9 mouse cellular contexts compared by ENCODE assay signal in the genomic region with DNA sequence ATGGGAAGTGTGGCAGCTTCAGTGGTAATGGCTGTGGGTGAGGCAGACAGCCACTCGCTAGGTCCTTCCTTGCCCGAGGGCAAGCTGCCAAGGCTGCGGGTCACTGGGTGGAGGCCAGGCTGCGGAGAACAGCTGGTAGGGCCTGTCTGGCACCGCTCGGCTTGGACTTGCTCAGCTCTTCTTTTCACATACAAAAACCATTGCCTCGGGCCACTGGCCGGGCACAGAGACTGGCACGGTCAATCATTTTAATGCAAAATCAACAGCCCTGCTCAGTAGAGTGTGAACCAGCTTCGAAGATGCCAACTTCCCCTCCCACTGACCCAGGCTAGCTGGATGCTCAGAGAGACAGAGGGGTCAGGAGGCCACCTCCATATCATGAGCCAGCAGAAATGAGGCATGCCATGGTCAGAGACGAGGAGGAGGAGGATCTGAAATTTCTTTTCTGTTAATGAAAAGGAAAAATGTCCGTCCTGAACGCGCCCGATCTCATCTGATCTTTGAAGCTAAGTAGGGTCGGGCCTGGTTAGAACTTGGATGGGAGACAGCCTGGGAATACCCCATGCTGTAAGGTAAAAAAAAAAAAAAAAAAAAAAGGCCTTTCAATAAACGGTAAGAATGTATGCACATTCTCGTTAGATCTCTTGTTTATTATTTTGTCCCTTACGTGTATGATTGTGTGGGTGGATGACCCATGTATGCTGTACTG. TPM values are rescaled to one million over a fixed set of nuclear protein-coding genes. Genes with fewer than 3 reads are reported as not detected.
DNase-seq lines count a peak whose midpoint lies in the region; ATAC-seq and TF ChIP-seq lines count a peak whose summit lies in the region.
"Had no signal": no experiment of that assay in that cellular context is flagged by ENCODE, and none has a peak within 500 bp of the region (broad histone marks: within the 10 kb centered on the region; RNA-seq: fewer than 3 reads in every experiment).

No protein-coding gene starts in this region.

- intact Hi-C loops in gastrocnemius, adult 2 months (cut with DNase I), result no loop called here
- intact Hi-C loops in left cerebral cortex, postnatal 36 days (cut with DNase I), result no loop called here

- no peak overlapping the region for H3K4me3 ChIP-seq in embryonic facial prominence, embryonic 12.5 days
- H3K4me3 ChIP-seq in embryonic facial prominence, embryonic 10.5 days, result no peak overlapping the region
- peak overlapping the region; percentile 28; the same call in 1 of the 2 replicates for H3K4me3 ChIP-seq in gastrocnemius, adult 2 months
- H3K4me3 ChIP-seq: limb, embryonic 13.5 days had no signal

- DNase-seq in embryonic facial prominence, embryonic 10.5 days (ENCODE audit: low spot score), result no peak
- DNase-seq in cerebellum, adult 11 months, result peak; percentile 33
- peak; percentile 84 for DNase-seq in gastrocnemius, adult 2 months
- peak; percentile 96 to 97 for DNase-seq in kidney, adult 8-10 months
- peak; percentile 14 to 18 for DNase-seq in left cerebral cortex, postnatal 36 days (ENCODE audit: low spot score in 2 of 2)
- peak; percentile 7 to 32 for DNase-seq in right cerebral cortex, adult 2 months (ENCODE audit: low spot score in 2 of 2)
- DNase-seq in spleen, adult 12 weeks (ENCODE audit: low spot score), result no peak

- H3K27me3 ChIP-seq in embryonic facial prominence, embryonic 12.5 days, result no peaks in the 10 kb centered on the region
- no peaks in the 10 kb centered on the region for H3K27me3 ChIP-seq in embryonic facial prominence, embryonic 10.5 days (replicated peaks; ENCODE audit: low read depth, poor library complexity, severe bottlenecking)
- H3K27me3 ChIP-seq: limb, embryonic 13.5 days had no signal

- H3K4me1 ChIP-seq in embryonic facial prominence, embryonic 12.5 days, result no peaks in the 10 kb centered on the region
- H3K4me1 ChIP-seq in embryonic facial prominence, embryonic 10.5 days, result no peaks in the 10 kb centered on the region
- H3K4me1 ChIP-seq: limb, embryonic 13.5 days had no signal

- no peak overlapping the region for H3K9ac ChIP-seq in embryonic facial prominence, embryonic 12.5 days
- H3K9ac ChIP-seq: limb, embryonic 13.5 days had no signal

- 79% methylated on average over 19 of the region's 19 CpGs for WGBS in embryonic facial prominence, embryonic 12.5 days
- WGBS in embryonic facial prominence, embryonic 10.5 days, result 87% methylated on average over 19 of the region's 19 CpGs

- no peaks in the 10 kb centered on the region for H3K36me3 ChIP-seq in embryonic facial prominence, embryonic 12.5 days
- H3K36me3 ChIP-seq in embryonic facial prominence, embryonic 10.5 days (replicated peaks), result no peaks in the 10 kb centered on the region
- H3K36me3 ChIP-seq: limb, embryonic 13.5 days had no signal

- 0 out of 2 replicates have a peak, but pooled peaks have one; percentile 22 for ATAC-seq in embryonic facial prominence, embryonic 12.5 days (ENCODE audit: insufficient number of reproducible peaks, insufficient read depth, low FRiP score, low TSS enrichment)

- H3K4me2 ChIP-seq in embryonic facial prominence, embryonic 12.5 days (replicated peaks), result no peak overlapping the region
- H3K4me2 ChIP-seq: limb, embryonic 13.5 days had no signal

- H3K27ac ChIP-seq in embryonic facial prominence, embryonic 12.5 days, result no peak overlapping the region
- H3K27ac ChIP-seq in embryonic facial prominence, embryonic 10.5 days (replicated peaks), result no peak overlapping the region
- H3K27ac ChIP-seq in gastrocnemius, adult 2 months, result peak overlapping the region; percentile 31; the same call in 1 of the 2 replicates
- H3K27ac ChIP-seq: limb, embryonic 13.5 days had no signal

- no peaks in the 10 kb centered on the region for H3K9me3 ChIP-seq in embryonic facial prominence, embryonic 12.5 days
- no peaks in the 10 kb centered on the region for H3K9me3 ChIP-seq in embryonic facial prominence, embryonic 10.5 days
- H3K9me3 ChIP-seq: limb, embryonic 13.5 days had no signal

- TF ChIP-seq CTCF in gastrocnemius, adult 2 months (IDR thresholded peaks at IDR 0.05), result no peak

RNA-seq across cellular contexts. Expression of a gene that starts 48.0 kb away (rescaled TPM):
- 0.12 and 0.14 TPM in 2 replicates for polyA plus RNA-seq in embryonic facial prominence, embryonic 12.5 days (2016; fragmentation: Nextera tagmentation; extraction: Ambion mirVana)
- 0.08 and 0.12 TPM in 2 replicates for polyA plus RNA-seq in embryonic facial prominence, embryonic 10.5 days (2016; fragmentation: Nextera tagmentation; extraction: Ambion mirVana)
- total RNA-seq in gastrocnemius, adult 2 months (2021), result 1 to 10 TPM in 1 of 2 experiments, under 1 TPM in 1; 0.67 to 1.2 TPM
- 1 to 10 TPM in 1 of 2 experiments, under 1 TPM in 1; 0.69 to 1.1 TPM for total RNA-seq in left cerebral cortex, postnatal 36 days (2021)

RNA-seq across cellular contexts. Expression of a gene that starts 48.0 kb away (rescaled TPM):
- polyA plus RNA-seq in embryonic facial prominence, embryonic 12.5 days (2016; fragmentation: Nextera tagmentation; extraction: Ambion mirVana), result 0.14 and 0.19 TPM in 2 replicates
- polyA plus RNA-seq in embryonic facial prominence, embryonic 10.5 days (2016; fragmentation: Nextera tagmentation; extraction: Ambion mirVana), result 0.03 and 0.06 TPM in 2 replicates
- total RNA-seq in gastrocnemius, adult 2 months (2021), result 1 to 10 TPM; 1.1 to 1.6 TPM
- 1 to 10 TPM; 1.2 to 2.4 TPM for total RNA-seq in left cerebral cortex, postnatal 36 days (2021)

Comparison
In these comparisons a context has a peak if more than half of its experiments do, and no peak if none do; other contexts are left out.
1. DNase-seq: peak in cerebellum, adult 11 months (single experiment), gastrocnemius, adult 2 months (single experiment), kidney, adult 8-10 months (2 of 2), left cerebral cortex, postnatal 36 days (2 of 2) and right cerebral cortex, adult 2 months (2 of 2); none in embryonic facial prominence, embryonic 10.5 days (single experiment) and spleen, adult 12 weeks (single experiment).